Mouse (Mus musculus) heart, embryonic 16.5 days (tissue): ENCODE measurements around the gene Fam124a. TPM values are rescaled to one million over a fixed set of nuclear protein-coding genes. Genes with fewer than 3 reads are reported as not detected.
"Not testable (repeated sequence)": the region's sequence is repeated elsewhere in the genome, so short reads cannot be mapped to it uniquely, and the experiment has no call there.

Experiments
- ATAC-seq: fragments of 200-750 bp; cut with Nextera tagmentation; replicated peaks from 2 replicates; pipeline ENCODE4 v1.8.0; 2017; ENCODE audit warnings: moderate number of reproducible peaks; ENCODE audit not compliant: insufficient read depth, low FRiP score; ENCODE audit errors: extremely low read depth
- H3K27ac ChIP-seq: fragments of 300-500 bp; sonication (generic); 2 replicates; pipeline ENCODE4 v1.5.1; 2014; ENCODE audit warnings: mild to moderate bottlenecking, low read length, control low read depth, moderate library complexity
- H3K27me3 ChIP-seq: fragments of 300-500 bp; sonication (generic); 2 replicates; pipeline ENCODE4 v1.6.1; 2014; ENCODE audit warnings: low read length, mixed read lengths; ENCODE audit not compliant: control insufficient read depth, insufficient read depth
- H3K36me3 ChIP-seq: fragments of 300-500 bp; sonication (generic); 2 replicates; pipeline ENCODE4 v1.6.1; 2014; ENCODE audit not compliant: control insufficient read depth, insufficient read depth
- H3K4me1 ChIP-seq: fragments of 300-500 bp; sonication (generic); 2 replicates; pipeline ENCODE4 v1.6.1; 2014; ENCODE audit warnings: low read length, mixed read lengths; ENCODE audit not compliant: control insufficient read depth, insufficient read depth
- H3K4me2 ChIP-seq: fragments of 300-500 bp; sonication (generic); 2 replicates; pipeline ENCODE4 v1.6.1; 2014; ENCODE audit warnings: low read depth, mild to moderate bottlenecking, control low read depth, low read length
- H3K4me3 ChIP-seq: fragments of 300-500 bp; sonication (generic); 2 replicates; pipeline ENCODE4 v1.5.1; 2014; ENCODE audit warnings: mild to moderate bottlenecking, control low read depth, low read length
- H3K9ac ChIP-seq: fragments of 300-500 bp; sonication (generic); 2 replicates; pipeline ENCODE4 v1.6.1; 2014; ENCODE audit warnings: low read length, control low read depth
- H3K9me3 ChIP-seq: fragments of 300-500 bp; sonication (generic); replicated peaks from 2 replicates; pipeline ENCODE4 v1.6.1; 2016; ENCODE audit warnings: low read length; ENCODE audit not compliant: control insufficient read depth
- WGBS: fragments of 180-500 bp; shearing (Covaris S2); extraction: QIAGEN DNeasy Blood & Tissue Kit; methylation state at CpG from one replicate; pipeline ENCODE4 v1.1.7; 2014; 5-methylcytosine and 5-hydroxymethylcytosine counted together
- polyA plus RNA-seq: library from polyadenylated mRNA; unstranded; fragments of >200 nt; fragmentation: Nextera tagmentation; extraction: Ambion mirVana; gene quantifications from 2 replicates; pipeline ENCODE4 v1.2.1, GENCODE M21; 2015

The Fam124a gene
- polyA plus RNA-seq, 1 experiment from 2014 or later = 3.6 TPM

- Histone ChIP-seq H3K27me3 (no peaks in the 10 kb centered on the region), H3K4me1 (no peaks in the 10 kb centered on the region), H3K9ac (no peak overlapping the region), H3K9me3 (no peaks in the 10 kb centered on the region), H3K4me3 (no peak overlapping the region), H3K27ac (no peak overlapping the region), H3K36me3 (no peaks in the 10 kb centered on the region), H3K4me2 (no peak overlapping the region)
- WGBS = 27% methylated on average over 9 of the region's 9 CpGs
- ATAC-seq = no peak
These were observed 82.2 kb downstream of the Fam124a start for GRCm38 (mm10) chr14:62637436-62638344.

- Histone ChIP-seq H3K36me3 (no peaks in the 10 kb centered on the region), H3K9ac (no peak overlapping the region), H3K9me3 (no peaks in the 10 kb centered on the region), H3K4me2 (no peak overlapping the region), H3K4me3 (no peak overlapping the region), H3K27ac (no peak overlapping the region), H3K27me3 (no peaks in the 10 kb centered on the region), H3K4me1 (no peaks in the 10 kb centered on the region)
- WGBS = 62% methylated on average over 6 of the region's 6 CpGs
- ATAC-seq = no peak
These were observed 82.8 kb downstream of the Fam124a start for GRCm38 (mm10) chr14:62638345-62638702.

- Histone ChIP-seq H3K4me1 (no peaks in the 10 kb centered on the region), H3K4me2 (no peak overlapping the region), H3K27ac (no peak overlapping the region), H3K9ac (no peak overlapping the region), H3K9me3 (no peaks in the 10 kb centered on the region), H3K4me3 (no peak overlapping the region), H3K36me3 (no peaks in the 10 kb centered on the region), H3K27me3 (no peaks in the 10 kb centered on the region)
- ATAC-seq = 0 out of 2 replicates have a peak, but pooled peaks have one; percentile 32
- 44% methylated on average over 6 of the region's 6 CpGs for WGBS
These were observed 83.6 kb downstream of the Fam124a start for GRCm38 (mm10) chr14:62639111-62639510.

- H3K9me3 ChIP-seq = no peaks in the 10 kb centered on the region
- WGBS = 78% methylated on average over 5 of the region's 5 CpGs
- H3K4me1 ChIP-seq = no peaks in the 10 kb centered on the region
- H3K36me3 ChIP-seq = no peaks in the 10 kb centered on the region
- no peak overlapping the region for H3K4me3 ChIP-seq
- no peak overlapping the region for H3K27ac ChIP-seq
- no peak for ATAC-seq
- no peak overlapping the region for H3K4me2 ChIP-seq
- H3K9ac ChIP-seq = no peak overlapping the region
- no peaks in the 10 kb centered on the region for H3K27me3 ChIP-seq
These were observed 84.0 kb downstream of the Fam124a start for GRCm38 (mm10) chr14:62639551-62639950.

GRCm38 (mm10) chr14:62640396-62640795 is 84.9 kb downstream of the Fam124a start:
- no peaks in the 10 kb centered on the region for H3K27me3 ChIP-seq
- no peak overlapping the region for H3K9ac ChIP-seq
- no peak for ATAC-seq
- no peak overlapping the region for H3K27ac ChIP-seq
- H3K4me3 ChIP-seq = no peak overlapping the region
- H3K4me1 ChIP-seq = no peaks in the 10 kb centered on the region
- H3K4me2 ChIP-seq = no peak overlapping the region
- WGBS = 50% methylated on average over 4 of the region's 4 CpGs
- no peaks in the 10 kb centered on the region for H3K9me3 ChIP-seq
- H3K36me3 ChIP-seq = no peaks in the 10 kb centered on the region

GRCm38 (mm10) chr14:62642368-62642767 is 86.8 kb downstream of the Fam124a start:
- H3K9me3 ChIP-seq, H3K27me3 ChIP-seq, H3K4me2 ChIP-seq, H3K9ac ChIP-seq, H3K4me1 ChIP-seq, H3K36me3 ChIP-seq, H3K4me3 ChIP-seq: not testable (repeated sequence)
- 0 out of 2 replicates have a peak overlapping the region, but pooled peaks have one; percentile 3 for H3K27ac ChIP-seq
- ATAC-seq = peak; percentile 41; the same call in 1 of the 2 replicates
- WGBS = 68% methylated on average over 6 of the region's 7 CpGs

GRCm38 (mm10) chr14:62648405-62648804 is 92.9 kb downstream of the Fam124a start:
- WGBS = 78% methylated on average over 6 of the region's 6 CpGs

GRCm38 (mm10) chr14:62650376-62650775 is 94.8 kb downstream of the Fam124a start:
- H3K9ac ChIP-seq = no peak overlapping the region
- H3K9me3 ChIP-seq = no peaks in the 10 kb centered on the region
- no peaks in the 10 kb centered on the region for H3K36me3 ChIP-seq
- ATAC-seq = no peak
- 53% methylated on average over 3 of the region's 3 CpGs for WGBS
- H3K27me3 ChIP-seq = no peaks in the 10 kb centered on the region
- no peak overlapping the region for H3K27ac ChIP-seq
- H3K4me2 ChIP-seq = no peak overlapping the region
- no peaks in the 10 kb centered on the region for H3K4me1 ChIP-seq
- no peak overlapping the region for H3K4me3 ChIP-seq

More at GRCm38 (mm10) chr14:62648405-62648804, 92.9 kb downstream of the Fam124a start:
- no peak overlapping the region for H3K27ac ChIP-seq
- no peak overlapping the region for H3K9ac ChIP-seq
- H3K4me1 ChIP-seq = no peaks in the 10 kb centered on the region
- H3K4me3 ChIP-seq = no peak overlapping the region
- H3K4me2 ChIP-seq = no peak overlapping the region
- no peaks in the 10 kb centered on the region for H3K27me3 ChIP-seq
- H3K36me3 ChIP-seq = no peaks in the 10 kb centered on the region
- no peak for ATAC-seq
- no peaks in the 10 kb centered on the region for H3K9me3 ChIP-seq

GRCm38 (mm10) chr14:62651771-62652170 is 96.2 kb downstream of the Fam124a start:
- Histone ChIP-seq H3K36me3 (no peaks in the 10 kb centered on the region), H3K4me1 (no peaks in the 10 kb centered on the region), H3K4me2 (no peak overlapping the region), H3K9me3 (no peaks in the 10 kb centered on the region), H3K4me3 (no peak overlapping the region), H3K27me3 (no peaks in the 10 kb centered on the region), H3K27ac (no peak overlapping the region), H3K9ac (no peak overlapping the region)
- no peak for ATAC-seq
- 90% methylated on average over 3 of the region's 3 CpGs for WGBS
